Mouse (Mus musculus) heart, embryonic 13.5 days (tissue): Measurements from ENCODE around the gene Ccdc7a. TPM values are rescaled to one million over a fixed set of nuclear protein-coding genes. Genes with fewer than 3 reads are reported as not detected.
"Not testable (repeated sequence)": the region's sequence is repeated elsewhere in the genome, so short reads cannot be mapped to it uniquely, and the experiment has no call there.

ENCODE experiments used
- ATAC-seq: fragments of 200-750 bp; cut with Nextera tagmentation; 2 replicates; pipeline ENCODE4 v1.8.0; 2017; ENCODE audit warnings: moderate TSS enrichment; ENCODE audit not compliant: insufficient number of reproducible peaks, low FRiP score, low TSS enrichment; ENCODE audit errors: extremely low read depth
- H3K27ac ChIP-seq: fragments of 300-500 bp; sonication (generic); replicated peaks from 2 replicates; pipeline ENCODE4 v1.5.1; 2015; ENCODE audit warnings: moderate library complexity, mild to moderate bottlenecking, inconsistent platforms
- H3K27me3 ChIP-seq: fragments of 300-500 bp; sonication (generic); replicated peaks from 2 replicates; pipeline ENCODE4 v1.6.1; 2015; ENCODE audit warnings: mild to moderate bottlenecking, inconsistent platforms
- H3K36me3 ChIP-seq: fragments of 300-500 bp; sonication (generic); 2 replicates; pipeline ENCODE4 v1.6.1; 2015; ENCODE audit warnings: mild to moderate bottlenecking, inconsistent platforms
- H3K4me1 ChIP-seq: fragments of 300-500 bp; sonication (generic); 2 replicates; pipeline ENCODE4 v1.6.1; 2015; ENCODE audit warnings: inconsistent platforms
- H3K4me2 ChIP-seq: fragments of 300-500 bp; sonication (generic); 2 replicates; pipeline ENCODE4 v1.6.1; 2015; ENCODE audit warnings: inconsistent platforms, mild to moderate bottlenecking, moderate library complexity
- H3K4me3 ChIP-seq: fragments of 300-500 bp; sonication (generic); 2 replicates; pipeline ENCODE4 v1.5.1; 2015; ENCODE audit warnings: moderate library complexity, mild to moderate bottlenecking, inconsistent platforms
- H3K9ac ChIP-seq: fragments of 300-500 bp; sonication (generic); 2 replicates; pipeline ENCODE4 v1.6.1; 2015; ENCODE audit warnings: inconsistent platforms, mild to moderate bottlenecking, moderate library complexity
- H3K9me3 ChIP-seq: fragments of 300-500 bp; sonication (generic); 2 replicates; pipeline ENCODE4 v1.6.1; 2016; ENCODE audit warnings: inconsistent platforms
- WGBS: fragments of 180-500 bp; shearing (Covaris S2); methylation state at CpG from one replicate; pipeline ENCODE4 v1.1.7; 2015; ENCODE audit warnings: mixed read lengths; 5-methylcytosine and 5-hydroxymethylcytosine counted together
- polyA plus RNA-seq: library from polyadenylated mRNA; unstranded; fragments of >200 nt; fragmentation: Nextera tagmentation; extraction: Ambion mirVana; gene quantifications from 2 replicates; pipeline ENCODE4 v1.2.1, GENCODE M21; 2015

Gene Ccdc7a
- polyA plus RNA-seq, result 0.15 TPM in 1 of 2 replicates, not detected in the other

- WGBS, result 92% methylated on average over 2 of the region's 11 CpGs
- H3K27me3 ChIP-seq, H3K27ac ChIP-seq, H3K4me1 ChIP-seq, H3K36me3 ChIP-seq, H3K9me3 ChIP-seq, H3K4me2 ChIP-seq, H3K4me3 ChIP-seq, H3K9ac ChIP-seq: not testable (repeated sequence)
- 0 out of 2 replicates have a peak, but pooled peaks have one; percentile 24 for ATAC-seq
Measured at GRCm38 (mm10) chr8:129065417-129065816, at the start of gene Ccdc7a. Gene Ccdc7a (minus strand): TSS chr8:129065517.

DNA sequence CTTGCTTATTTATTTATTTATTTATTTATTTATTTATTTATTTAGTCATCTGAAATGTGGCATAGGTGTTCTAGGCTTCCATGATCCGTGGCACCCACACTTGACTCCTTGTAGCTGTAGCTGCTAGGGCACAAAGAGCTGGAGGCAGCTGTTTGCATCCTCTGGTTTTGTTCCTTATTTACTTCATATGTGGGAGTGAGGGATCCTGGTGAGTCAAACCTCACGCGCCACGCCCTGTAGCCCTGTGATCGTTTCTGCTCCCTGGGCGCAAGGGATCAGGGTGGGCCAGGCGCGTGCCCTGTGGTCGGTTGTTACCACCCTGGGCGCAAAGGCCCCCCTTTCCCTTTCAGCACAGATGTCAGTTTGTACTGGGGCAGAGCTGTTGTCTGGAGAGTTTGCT is 1.5 kb upstream of the Ccdc7a start, which contains the start of gene Ccdc7b:
Ccdc7b (plus strand) TSS at position 301 of the 400 bp plus-strand sequence.
- WGBS, result 58% methylated on average over 1 of the region's 10 CpGs
- not testable (repeated sequence) for H3K36me3 ChIP-seq, H3K4me2 ChIP-seq, H3K9me3 ChIP-seq, H3K27me3 ChIP-seq, ATAC-seq, H3K9ac ChIP-seq, H3K4me3 ChIP-seq, H3K27ac ChIP-seq, H3K4me1 ChIP-seq

DNA sequence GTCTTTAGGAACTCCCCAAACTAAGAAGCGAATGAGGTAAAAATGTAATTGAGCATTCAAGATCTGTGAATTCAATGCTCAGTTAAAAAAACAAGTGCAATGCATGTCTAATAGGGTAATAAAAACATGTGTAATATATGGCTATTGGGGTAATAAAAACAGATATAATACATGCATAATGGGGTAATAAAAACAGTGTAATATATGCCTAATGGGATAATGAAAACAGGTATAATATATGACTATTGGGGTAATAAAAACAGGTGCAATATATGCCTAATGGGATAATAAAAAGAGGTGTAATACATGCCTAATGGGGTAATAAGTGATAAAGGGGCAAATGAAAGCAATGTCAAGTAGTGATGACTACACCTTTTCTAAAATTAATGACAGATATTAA is 73.9 kb downstream of the Ccdc7a start:
- 70% methylated on average over 1 of the region's 1 CpGs for WGBS
- no peak for ATAC-seq
- H3K4me1 ChIP-seq, result no peaks in the 10 kb centered on the region
- H3K9me3 ChIP-seq, result no peaks in the 10 kb centered on the region
- H3K4me2 ChIP-seq, result no peak overlapping the region
- no peaks in the 10 kb centered on the region for H3K36me3 ChIP-seq
- H3K9ac ChIP-seq, result no peak overlapping the region
- no peak overlapping the region for H3K27ac ChIP-seq
- H3K4me3 ChIP-seq, result no peak overlapping the region
- H3K27me3 ChIP-seq, result no peaks in the 10 kb centered on the region

- not testable (repeated sequence) for H3K9ac ChIP-seq, H3K36me3 ChIP-seq, H3K9me3 ChIP-seq, H3K4me1 ChIP-seq, H3K27ac ChIP-seq, H3K27me3 ChIP-seq, H3K4me2 ChIP-seq, H3K4me3 ChIP-seq, ATAC-seq
- 62% methylated on average over 11 of the region's 11 CpGs for WGBS
Measured at GRCm38 (mm10) chr8:128948941-128949340, 116.4 kb downstream of the Ccdc7a start.

GRCm38 (mm10) chr8:128941022-128941641 is 124.2 kb downstream of the Ccdc7a start:
- not testable (repeated sequence) for H3K36me3 ChIP-seq, H3K27me3 ChIP-seq, H3K4me1 ChIP-seq, H3K4me3 ChIP-seq, H3K9ac ChIP-seq, ATAC-seq, H3K27ac ChIP-seq, H3K9me3 ChIP-seq
- H3K4me2 ChIP-seq, result peak overlapping the region; percentile 47
- 0% methylated on average over 6 of the region's 6 CpGs for WGBS

GRCm38 (mm10) chr8:128933446-128933845 is 131.9 kb downstream of the Ccdc7a start:
- Histone ChIP-seq H3K9ac (no peak overlapping the region), H3K36me3 (no peaks in the 10 kb centered on the region), H3K27ac (no peak overlapping the region), H3K4me3 (no peak overlapping the region), H3K9me3 (no peaks in the 10 kb centered on the region), H3K27me3 (no peaks in the 10 kb centered on the region), H3K4me1 (no peaks in the 10 kb centered on the region), H3K4me2 (no peak overlapping the region)
- WGBS, result 59% methylated on average over 4 of the region's 4 CpGs
- ATAC-seq, result no peak

- no peak for ATAC-seq
- Histone ChIP-seq H3K4me1 (no peaks in the 10 kb centered on the region), H3K9me3 (peaks cover 3% of the 10 kb centered on the region; the same call in 1 of the 2 replicates), H3K27me3 (no peaks in the 10 kb centered on the region), H3K36me3 (no peaks in the 10 kb centered on the region), H3K4me2 (no peak overlapping the region), H3K27ac (no peak overlapping the region), H3K9ac (no peak overlapping the region), H3K4me3 (no peak overlapping the region)
- WGBS, result 39% methylated on average over 3 of the region's 3 CpGs
Measured at GRCm38 (mm10) chr8:128882719-128883118, 182.6 kb downstream of the Ccdc7a start.

DNA sequence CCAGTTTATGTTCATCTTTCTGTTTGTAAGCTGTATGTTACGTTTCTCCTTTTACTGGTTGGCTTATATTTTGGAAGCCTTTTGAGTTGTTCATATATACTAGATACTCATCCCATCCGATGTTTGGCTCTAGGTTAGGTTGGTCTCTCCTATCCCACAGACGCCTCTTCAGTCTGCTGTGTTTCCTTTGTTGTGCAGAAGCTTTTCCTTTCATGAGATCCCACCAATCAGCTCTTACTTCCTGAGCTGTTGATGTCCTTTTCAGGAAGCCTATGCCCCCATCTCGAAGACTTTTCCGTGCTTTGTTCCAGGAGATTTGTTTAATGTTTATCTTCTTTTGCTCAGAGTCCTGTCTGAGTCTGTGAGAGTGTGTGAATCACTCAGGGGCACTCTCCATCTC is 221.6 kb downstream of the Ccdc7a start:
- no peak overlapping the region for H3K4me3 ChIP-seq
- no peak overlapping the region for H3K27ac ChIP-seq
- H3K36me3 ChIP-seq, result no peaks in the 10 kb centered on the region
- H3K27me3 ChIP-seq, result no peaks in the 10 kb centered on the region
- no peak overlapping the region for H3K4me2 ChIP-seq
- no peak overlapping the region for H3K9ac ChIP-seq
- H3K4me1 ChIP-seq, result no peaks in the 10 kb centered on the region
- WGBS, result 37% methylated on average over 5 of the region's 5 CpGs
- H3K9me3 ChIP-seq, result no peaks in the 10 kb centered on the region
- ATAC-seq, result no peak

- no peak for ATAC-seq
- no peaks in the 10 kb centered on the region for H3K27me3 ChIP-seq
- H3K27ac ChIP-seq, result no peak overlapping the region
- H3K9me3 ChIP-seq, result no peaks in the 10 kb centered on the region
- no peak overlapping the region for H3K4me2 ChIP-seq
- no peak overlapping the region for H3K4me3 ChIP-seq
- H3K9ac ChIP-seq, result no peak overlapping the region
- H3K36me3 ChIP-seq, result no peaks in the 10 kb centered on the region
- 58% methylated on average over 4 of the region's 4 CpGs for WGBS
- H3K4me1 ChIP-seq, result no peaks in the 10 kb centered on the region
Measured at GRCm38 (mm10) chr8:128812521-128812920, 252.8 kb downstream of the Ccdc7a start.

- Histone ChIP-seq H3K27me3 (no peaks in the 10 kb centered on the region), H3K4me2 (no peak within 1 kb of the TSS), H3K4me1 (no peaks in the 10 kb centered on the region), H3K4me3 (no peak within 1 kb of the TSS), H3K9ac (no peak within 1 kb of the TSS), H3K9me3 (no peaks in the 10 kb centered on the region), H3K36me3 (no peaks in the 10 kb centered on the region), H3K27ac (no peak within 1 kb of the TSS)
- ATAC-seq, result no peak
- WGBS, result 62% methylated on average over 1 of the region's 1 CpGs
Measured at GRCm38 (mm10) chr8:128798594-128798993, 266.7 kb downstream of the Ccdc7a start, which contains the start of gene Gm3952. Gene Gm3952 (minus strand): TSS chr8:128798694.

- H3K36me3 ChIP-seq, result peaks cover 87% of the 10 kb centered on the region
- no peaks in the 10 kb centered on the region for H3K27me3 ChIP-seq
- no peaks in the 10 kb centered on the region for H3K9me3 ChIP-seq
- H3K27ac ChIP-seq, result no peak overlapping the region
- H3K9ac ChIP-seq, result no peak overlapping the region
- no peak for ATAC-seq
- H3K4me3 ChIP-seq, result no peak overlapping the region
- H3K4me2 ChIP-seq, result no peak overlapping the region
- no peaks in the 10 kb centered on the region for H3K4me1 ChIP-seq
- WGBS, result 89% methylated on average over 3 of the region's 3 CpGs
Measured at GRCm38 (mm10) chr8:128735692-128736091, 329.6 kb downstream of the Ccdc7a start.

- no peaks in the 10 kb centered on the region for H3K27me3 ChIP-seq
- ATAC-seq, result no peak
- no peak overlapping the region for H3K9ac ChIP-seq
- H3K36me3 ChIP-seq, result peaks cover 88% of the 10 kb centered on the region
- H3K9me3 ChIP-seq, result no peaks in the 10 kb centered on the region
- H3K4me2 ChIP-seq, result no peak overlapping the region
- no peak overlapping the region for H3K4me3 ChIP-seq
- no peak overlapping the region for H3K27ac ChIP-seq
- no peaks in the 10 kb centered on the region for H3K4me1 ChIP-seq
- WGBS, result 90% methylated on average over 3 of the region's 3 CpGs
Measured at GRCm38 (mm10) chr8:128734118-128734517, 331.2 kb downstream of the Ccdc7a start.
